ENCODE assay signal across 9 mouse cellular contexts in genomic region chr17:81738311-81738755, GRCm38 (mm10). TPM values are rescaled to one million over a fixed set of nuclear protein-coding genes. Genes with fewer than 3 reads are reported as not detected.
DNase-seq lines count a peak whose midpoint lies in the region; ATAC-seq and TF ChIP-seq lines count a peak whose summit lies in the region.
"Had no signal": no experiment of that assay in that cellular context is flagged by ENCODE, and none has a peak within 500 bp of the region (broad histone marks: within the 10 kb centered on the region; RNA-seq: fewer than 3 reads in every experiment).

Gene Slc8a1, minus strand, starts transcription at chr17:81738377.

- TF ChIP-seq CTCF in cerebellum, adult 2 months (IDR thresholded peaks at IDR 0.05; ENCODE audit: borderline replicate concordance, insufficient read depth, low read depth, low read length) = no peak
- TF ChIP-seq CTCF in midbrain, postnatal 0 days (IDR thresholded peaks at IDR 0.05) = no peak

- H3K27me3 ChIP-seq in cerebellum, adult 2 months (ENCODE audit: control insufficient read depth, insufficient read depth, low read length) = no peaks in the 10 kb centered on the region
- no peaks in the 10 kb centered on the region for H3K27me3 ChIP-seq in intestine, embryonic 16.5 days (replicated peaks; ENCODE audit: control insufficient read depth, insufficient read depth, low read length)
- H3K27me3 ChIP-seq in midbrain, postnatal 0 days (ENCODE audit: insufficient read depth, low read length) = no peaks in the 10 kb centered on the region
- H3K27me3 ChIP-seq: limb, embryonic 12.5 days had no signal

- no peak for ATAC-seq in intestine, embryonic 16.5 days
- ATAC-seq in midbrain, postnatal 0 days (ENCODE audit: low FRiP score) = no peak
- no peak for ATAC-seq in granulocyte monocyte progenitor cell, adult 5-6 weeks (replicated peaks; ENCODE audit: poor library complexity, severe bottlenecking)

- WGBS in cerebellum, adult 2 months = 21% methylated on average over 14 of the region's 14 CpGs
- WGBS in intestine, embryonic 16.5 days = 76% methylated on average over 14 of the region's 14 CpGs
- WGBS in midbrain, postnatal 0 days = 80% methylated on average over 14 of the region's 14 CpGs

- H3K4me2 ChIP-seq in intestine, embryonic 16.5 days (ENCODE audit: low read depth, low read length) = no peak within 1 kb of the TSS
- H3K4me2 ChIP-seq in midbrain, postnatal 0 days (ENCODE audit: low read depth, low read length, poor library complexity, severe bottlenecking) = no peak within 1 kb of the TSS
- H3K4me2 ChIP-seq: limb, embryonic 12.5 days had no signal

- H3K4me1 ChIP-seq in cerebellum, adult 2 months (ENCODE audit: control insufficient read depth, insufficient read depth, low read length) = no peaks in the 10 kb centered on the region; the same call in 1 of the 2 replicates
- H3K4me1 ChIP-seq in intestine, embryonic 16.5 days (ENCODE audit: control insufficient read depth, insufficient read depth, low read length) = no peaks in the 10 kb centered on the region; the same call in 1 of the 2 replicates
- no peaks in the 10 kb centered on the region for H3K4me1 ChIP-seq in midbrain, postnatal 0 days (ENCODE audit: insufficient read depth, low read length)
- H3K4me1 ChIP-seq: limb, embryonic 12.5 days had no signal

- no peaks in the 10 kb centered on the region for H3K9me3 ChIP-seq in intestine, embryonic 16.5 days (ENCODE audit: control insufficient read depth, low read length)
- H3K9me3 ChIP-seq in midbrain, postnatal 0 days (ENCODE audit: low read length) = no peaks in the 10 kb centered on the region
- H3K9me3 ChIP-seq: limb, embryonic 12.5 days had no signal

- DNase-seq in brain, adult 2 months (ENCODE audit: low read depth, low spot score) = peak; percentile 89
- DNase-seq in cerebellum, adult 2 months = peak; percentile 50 to 56
- DNase-seq in gastrocnemius, postnatal 4 days (ENCODE audit: low spot score in 2 of 2) = no peak
- no peak for DNase-seq in midbrain, postnatal 0 days (ENCODE audit: low spot score)
- DNase-seq in spleen, postnatal 4 days (ENCODE audit: low spot score in 2 of 2) = no peak
- no peak for DNase-seq in embryo, embryonic 10 days (ENCODE audit: low spot score)

- no peaks in the 10 kb centered on the region for H3K36me3 ChIP-seq in intestine, embryonic 16.5 days (ENCODE audit: control insufficient read depth, insufficient read depth, low read length)
- H3K36me3 ChIP-seq in midbrain, postnatal 0 days (ENCODE audit: insufficient read depth, low read length) = no peaks in the 10 kb centered on the region
- H3K36me3 ChIP-seq: limb, embryonic 12.5 days had no signal

- H3K4me3 ChIP-seq in cerebellum, adult 2 months (replicated peaks; ENCODE audit: insufficient read depth, low read depth, low read length) = peak within 1 kb of the TSS; percentile 60
- H3K4me3 ChIP-seq in intestine, embryonic 16.5 days (ENCODE audit: low read length) = 0 out of 2 replicates have a peak within 1 kb of the TSS, but pooled peaks have one; percentile 13
- no peak within 1 kb of the TSS for H3K4me3 ChIP-seq in midbrain, postnatal 0 days (ENCODE audit: low read depth, low read length)
- H3K4me3 ChIP-seq: limb, embryonic 12.5 days had no signal

- H3K9ac ChIP-seq in intestine, embryonic 16.5 days (ENCODE audit: low read depth, low read length) = no peak within 1 kb of the TSS
- H3K9ac ChIP-seq in midbrain, postnatal 0 days (replicated peaks; ENCODE audit: low read length, poor library complexity, severe bottlenecking) = no peak within 1 kb of the TSS
- H3K9ac ChIP-seq: limb, embryonic 12.5 days had no signal

- no peak within 1 kb of the TSS for H3K27ac ChIP-seq in cerebellum, adult 2 months (ENCODE audit: insufficient read depth, low read length)
- H3K27ac ChIP-seq in intestine, embryonic 16.5 days (ENCODE audit: low read length) = no peak within 1 kb of the TSS
- H3K27ac ChIP-seq in midbrain, postnatal 0 days (ENCODE audit: low read depth, low read length) = no peak within 1 kb of the TSS
- H3K27ac ChIP-seq: limb, embryonic 12.5 days had no signal

- TF ChIP-seq POLR2A in cerebellum, adult 2 months (IDR thresholded peaks at IDR 0.05; ENCODE audit: borderline replicate concordance, insufficient read depth, low read length) = no peak

RNA-seq across cellular contexts. Expression of gene Slc8a1, which starts in this region (rescaled TPM):
- 22.4 and 24.7 TPM in 2 replicates for polyA plus RNA-seq in cerebellum, adult 2 months (2012; rRNA removed)
- total RNA-seq in gastrocnemius, postnatal 4 days (2021) = 10 to 100 TPM; 42.0 to 43.2 TPM
- 3.6 and 4.1 TPM in 2 replicates for polyA plus RNA-seq in intestine, embryonic 16.5 days (2015; fragmentation: Nextera tagmentation; extraction: Ambion mirVana)
- 123 and 150 TPM in 2 replicates for total RNA-seq in midbrain, postnatal 0 days (2014; rRNA removed)
- polyA plus RNA-seq in midbrain, postnatal 0 days (2015; fragmentation: Nextera tagmentation; extraction: Ambion mirVana) = 14.1 and 17.9 TPM in 2 replicates
- total RNA-seq in granulocyte monocyte progenitor cell, adult 5-6 weeks (2014; fragmentation: Nextera tagmentation) = 6.3 and 9.7 TPM in 2 replicates
- 6.2 and 8.4 TPM in 2 replicates for total RNA-seq in granulocyte monocyte progenitor cell, adult 5-6 weeks (2017)

Comparison
In these comparisons a context has a peak if more than half of its experiments do, and no peak if none do; other contexts are left out.
1. RNA of gene Slc8a1 (total RNA-seq): 123 to 150 TPM in midbrain, postnatal 0 days and 42.0 to 43.2 TPM in gastrocnemius, postnatal 4 days; 6.2 to 9.7 TPM in granulocyte monocyte progenitor cell, adult 5-6 weeks; every median in the first group is over 4 times any median in the second.
2. DNase-seq: peak in brain, adult 2 months (single experiment) and cerebellum, adult 2 months (2 of 2); none in gastrocnemius, postnatal 4 days (0 of 2), midbrain, postnatal 0 days (single experiment), spleen, postnatal 4 days (0 of 2) and embryo, embryonic 10 days (single experiment).